Mouse (Mus musculus) lung, postnatal 0 days (tissue): ENCODE data around the gene Lamc3. TPM values are rescaled to one million over a fixed set of nuclear protein-coding genes. Genes with fewer than 3 reads are reported as not detected.

Source experiments
- ATAC-seq: fragments of 200-750 bp; cut with Nextera tagmentation; 2 replicates; pipeline ENCODE4 v1.8.0; 2017; ENCODE audit warnings: moderate library complexity
- DNase-seq: peaks from one replicate; pipeline ENCODE4 v3.0.0-alpha.2; 2016; ENCODE audit warnings: low spot score
- H3K27ac ChIP-seq: fragments of 300-500 bp; sonication (generic); 2 replicates; pipeline ENCODE4 v1.5.1; 2014; ENCODE audit warnings: antibody characterized with exemption, mild to moderate bottlenecking, low read length, mixed read lengths
- H3K27me3 ChIP-seq: fragments of 300-500 bp; sonication (generic); replicated peaks from 2 replicates; pipeline ENCODE4 v1.6.1; 2014; ENCODE audit warnings: low read length, mixed read lengths; ENCODE audit not compliant: insufficient read depth
- H3K36me3 ChIP-seq: fragments of 300-500 bp; sonication (generic); 2 replicates; pipeline ENCODE4 v1.6.1; 2014; ENCODE audit warnings: low read length, mixed read lengths; ENCODE audit not compliant: insufficient read depth
- H3K4me1 ChIP-seq: fragments of 300-500 bp; sonication (generic); 2 replicates; pipeline ENCODE4 v1.6.1; 2014; ENCODE audit warnings: antibody characterized with exemption, low read depth, low read length, mixed read lengths; ENCODE audit not compliant: insufficient read depth
- H3K4me2 ChIP-seq: fragments of 300-500 bp; sonication (generic); replicated peaks from 2 replicates; pipeline ENCODE4 v1.6.1; 2014; ENCODE audit warnings: low read depth, mild to moderate bottlenecking, low read length, moderate library complexity, mixed read lengths
- H3K4me3 ChIP-seq: fragments of 300-500 bp; sonication (generic); 2 replicates; pipeline ENCODE4 v1.5.1; 2014; ENCODE audit warnings: low read depth, low read length
- H3K9ac ChIP-seq: fragments of 300-500 bp; sonication (generic); replicated peaks from 2 replicates; pipeline ENCODE4 v1.6.1; 2014; ENCODE audit warnings: low read depth, mild to moderate bottlenecking
- H3K9me3 ChIP-seq: fragments of 300-500 bp; sonication (generic); 2 replicates; pipeline ENCODE4 v1.6.1; 2016; ENCODE audit warnings: low read length, mixed read lengths
- CTCF ChIP-seq: IDR thresholded peaks from 2 replicates; pipeline ENCODE4 v1.5.1; 2016; ENCODE audit warnings: antibody characterized with exemption, mild to moderate bottlenecking
- EP300 ChIP-seq: IDR thresholded peaks from 2 replicates; pipeline ENCODE4 v1.6.1; 2016; ENCODE audit warnings: antibody characterized with exemption, mild to moderate bottlenecking, control low read depth
- WGBS: fragments of 180-500 bp; shearing (Covaris S2); extraction: QIAGEN DNeasy Blood & Tissue Kit; methylation state at CpG from one replicate; pipeline ENCODE4 v1.1.7; 2014; 5-methylcytosine and 5-hydroxymethylcytosine counted together
- polyA plus RNA-seq: library from polyadenylated mRNA; unstranded; fragments of >200 nt; fragmentation: Nextera tagmentation; extraction: Ambion mirVana; gene quantifications from 2 replicates; pipeline ENCODE4 v1.2.1, GENCODE M21; 2015

Lamc3 gene
- polyA plus RNA-seq, 1 experiment from 2014 or later, result 2.9 TPM

DNA sequence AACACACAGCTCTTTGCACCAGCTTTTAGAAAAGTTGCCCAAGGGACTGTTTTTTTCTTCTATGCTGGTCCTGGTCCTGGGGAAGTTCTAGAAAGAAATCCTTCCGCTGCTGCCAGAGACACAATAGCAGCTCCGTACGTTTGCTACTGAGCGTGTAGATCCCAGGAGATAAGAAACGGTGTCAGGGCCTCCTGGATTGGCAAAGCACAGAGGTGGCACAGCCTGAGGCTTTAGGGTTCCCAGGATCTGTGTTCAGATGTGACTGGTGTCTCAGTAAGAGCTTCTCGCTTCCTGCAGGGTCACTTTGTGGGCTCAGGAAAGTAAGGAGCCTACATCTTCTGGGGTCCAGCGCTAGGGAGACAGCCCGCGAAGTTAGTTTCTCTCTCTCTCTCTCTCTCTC, 63.9 kb downstream of the Lamc3 start:
- DNase-seq, result no peak
- Histone ChIP-seq H3K9ac (no peak overlapping the region), H3K27ac (no peak overlapping the region), H3K36me3 (no peaks in the 10 kb centered on the region), H3K4me2 (peak overlapping the region; percentile 95), H3K9me3 (no peaks in the 10 kb centered on the region), H3K4me3 (peak overlapping the region; percentile 51), H3K4me1 (peaks cover 4% of the 10 kb centered on the region), H3K27me3 (no peaks in the 10 kb centered on the region)
- ATAC-seq, result no peak
- no peak for TF ChIP-seq EP300
- TF ChIP-seq CTCF, result no peak
- WGBS, result 34% methylated on average over 9 of the region's 9 CpGs

- TF ChIP-seq CTCF, result no peak
- no peak for TF ChIP-seq EP300
- H3K27me3 ChIP-seq, result no peaks in the 10 kb centered on the region
- H3K4me1 ChIP-seq, result peaks cover 4% of the 10 kb centered on the region
- H3K27ac ChIP-seq, result no peak overlapping the region
- H3K9me3 ChIP-seq, result no peaks in the 10 kb centered on the region
- no peaks in the 10 kb centered on the region for H3K36me3 ChIP-seq
- no peak overlapping the region for H3K4me3 ChIP-seq
- no peak overlapping the region for H3K4me2 ChIP-seq
- 86% methylated on average over 10 of the region's 10 CpGs for WGBS
- DNase-seq, result no peak
- H3K9ac ChIP-seq, result no peak overlapping the region
- no peak for ATAC-seq
Observed at GRCm38 (mm10) chr2:31952236-31952635, 65.1 kb downstream of the Lamc3 start.

DNA sequence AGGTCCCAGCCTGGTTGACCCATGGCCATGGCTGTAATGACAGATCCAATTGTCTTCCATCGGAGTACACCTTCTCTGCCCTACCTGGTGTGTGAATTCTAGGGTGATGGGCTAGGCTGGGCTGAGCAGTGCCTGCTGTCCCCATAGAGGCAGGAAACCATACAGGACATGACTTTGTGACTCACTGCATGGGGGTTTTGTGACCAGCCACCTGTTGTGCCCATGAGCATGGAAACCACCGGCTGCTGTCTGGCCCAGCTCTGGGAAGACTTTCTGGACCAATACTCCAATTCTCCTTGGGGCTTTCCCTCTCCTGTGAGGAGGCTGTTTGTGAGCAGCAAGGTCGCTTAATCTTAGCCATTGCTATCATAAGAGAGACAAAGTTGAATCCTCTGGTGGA, 65.6 kb downstream of the Lamc3 start:
- Histone ChIP-seq H3K27ac (no peak overlapping the region), H3K9me3 (no peaks in the 10 kb centered on the region), H3K9ac (no peak overlapping the region), H3K36me3 (no peaks in the 10 kb centered on the region), H3K4me3 (no peak overlapping the region), H3K27me3 (no peaks in the 10 kb centered on the region), H3K4me1 (peaks cover 4% of the 10 kb centered on the region), H3K4me2 (no peak overlapping the region)
- ATAC-seq (no peak), DNase-seq (no peak)
- 84% methylated on average over 3 of the region's 3 CpGs for WGBS
- no peak for TF ChIP-seq EP300
- no peak for TF ChIP-seq CTCF

DNA sequence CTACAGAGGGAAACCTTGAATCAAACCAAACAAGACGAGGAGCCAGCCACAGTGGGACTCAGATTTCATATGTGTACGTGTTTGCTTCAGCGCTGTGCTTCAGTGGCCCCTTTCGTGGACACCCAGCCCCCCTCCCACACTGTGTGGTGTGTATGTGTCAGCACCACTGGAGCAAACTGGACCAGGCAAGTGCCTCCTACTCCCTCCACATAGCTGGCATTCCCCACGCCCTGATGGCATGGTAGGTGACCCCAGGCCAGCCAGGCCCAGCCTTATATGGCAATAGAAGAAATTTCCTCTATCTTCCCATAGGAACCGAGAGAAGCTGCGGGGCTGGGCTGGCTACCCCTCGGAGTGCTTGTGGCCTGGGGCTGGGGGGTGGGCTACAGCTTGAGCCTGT, 66.6 kb downstream of the Lamc3 start:
- 0 out of 2 replicates have a peak, but pooled peaks have one; percentile 32 for ATAC-seq
- Histone ChIP-seq H3K4me2 (no peak overlapping the region), H3K27me3 (no peaks in the 10 kb centered on the region)

DNA sequence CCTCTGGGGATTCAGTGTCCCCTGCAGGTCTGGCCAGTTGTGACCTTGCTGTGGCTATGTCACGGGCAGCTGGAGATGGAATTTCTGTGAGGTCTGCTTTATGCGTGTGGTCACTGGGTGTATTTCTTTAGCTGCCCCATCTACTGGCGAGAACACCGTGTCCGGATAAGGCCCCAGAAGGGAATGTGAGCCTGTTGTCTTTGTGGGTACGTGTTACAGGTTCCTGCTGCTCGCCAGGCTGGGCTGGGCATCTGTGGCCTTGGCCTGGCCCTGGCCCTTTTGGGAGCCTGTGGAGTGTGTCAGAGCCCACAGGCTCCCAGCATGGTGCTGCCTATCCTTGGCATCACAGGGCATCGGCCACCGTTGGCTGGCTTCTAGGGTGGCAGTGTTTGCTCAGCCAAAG, 67.7 kb downstream of the Lamc3 start:
- Histone ChIP-seq H3K4me1 (peaks cover 4% of the 10 kb centered on the region), H3K27ac (no peak overlapping the region), H3K4me2 (no peak overlapping the region), H3K4me3 (no peak overlapping the region), H3K36me3 (no peaks in the 10 kb centered on the region), H3K27me3 (no peaks in the 10 kb centered on the region), H3K9me3 (no peaks in the 10 kb centered on the region), H3K9ac (no peak overlapping the region)
- WGBS, result 83% methylated on average over 9 of the region's 9 CpGs
- ATAC-seq (no peak), DNase-seq (no peak)
- TF ChIP-seq CTCF (no peak), EP300 (no peak)

More for the DNA sequence above, 66.6 kb downstream of the Lamc3 start:
- peaks cover 4% of the 10 kb centered on the region for H3K4me1 ChIP-seq
- H3K36me3 ChIP-seq, result no peaks in the 10 kb centered on the region
- no peak for TF ChIP-seq EP300
- TF ChIP-seq CTCF, result no peak
- no peak for DNase-seq
- no peak overlapping the region for H3K27ac ChIP-seq
- H3K9me3 ChIP-seq, result no peaks in the 10 kb centered on the region
- WGBS, result 55% methylated on average over 8 of the region's 8 CpGs
- H3K4me3 ChIP-seq, result no peak overlapping the region
- no peak overlapping the region for H3K9ac ChIP-seq

- Histone ChIP-seq H3K4me3 (no peak overlapping the region), H3K27me3 (no peaks in the 10 kb centered on the region), H3K4me2 (no peak overlapping the region), H3K9ac (no peak overlapping the region), H3K9me3 (no peaks in the 10 kb centered on the region), H3K27ac (no peak overlapping the region), H3K36me3 (no peaks in the 10 kb centered on the region), H3K4me1 (no peaks in the 10 kb centered on the region; the same call in 1 of the 2 replicates)
- 92% methylated on average over 5 of the region's 5 CpGs for WGBS
- TF ChIP-seq CTCF (no peak), EP300 (no peak)
- DNase-seq, result no peak
- ATAC-seq, result no peak
Observed at GRCm38 (mm10) chr2:31955686-31956085, 68.6 kb downstream of the Lamc3 start.

DNA sequence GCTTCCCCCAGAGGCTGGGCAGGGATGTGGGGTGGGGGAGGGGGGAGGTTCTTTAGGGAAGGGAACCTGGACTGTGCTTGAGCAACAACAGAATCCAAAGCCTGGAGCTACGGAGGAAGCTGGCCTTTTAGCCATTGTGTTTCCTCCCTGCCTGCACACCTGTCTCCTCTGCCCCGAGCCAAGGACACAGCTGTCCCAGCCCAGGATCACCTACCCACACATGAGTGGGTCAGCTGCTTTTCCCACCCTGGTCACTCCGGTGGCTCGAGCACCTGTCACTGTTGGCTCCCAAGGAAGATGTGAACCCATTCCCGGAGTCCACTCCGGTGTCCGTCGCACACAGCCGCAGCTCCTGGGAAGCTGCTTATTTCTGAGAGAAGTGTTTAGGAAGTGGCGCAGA, 70.1 kb downstream of the Lamc3 start:
- H3K4me1 ChIP-seq, result no peaks in the 10 kb centered on the region
- no peak overlapping the region for H3K9ac ChIP-seq
- no peaks in the 10 kb centered on the region for H3K27me3 ChIP-seq
- H3K4me2 ChIP-seq, result no peak overlapping the region
- ATAC-seq, result no peak
- TF ChIP-seq CTCF (no peak), EP300 (no peak)
- no peaks in the 10 kb centered on the region for H3K36me3 ChIP-seq
- no peak overlapping the region for H3K27ac ChIP-seq
- H3K4me3 ChIP-seq, result no peak overlapping the region
- no peaks in the 10 kb centered on the region for H3K9me3 ChIP-seq
- WGBS, result 85% methylated on average over 10 of the region's 10 CpGs
- no peak for DNase-seq
